Mouse (Mus musculus): Measurements from ENCODE around the gene Tbx2. TPM values are rescaled to one million over a fixed set of nuclear protein-coding genes. Genes with fewer than 3 reads are reported as not detected.

The Tbx2 gene
- polyA plus RNA-seq, 1 experiment: 3.0 TPM

GRCm38 (mm10) chr11:85831656-85832230 is 608 bp upstream of the Tbx2 start:
- H3K27ac ChIP-seq (ENCODE audit: insufficient read depth, low read length): no peak overlapping the region
- H3K4me1 ChIP-seq (ENCODE audit: control insufficient read depth, insufficient read depth, low read length): peaks cover 3% of the 10 kb centered on the region; the same call in 1 of the 2 replicates
- peak overlapping the region; percentile 44 for H3K4me3 ChIP-seq (ENCODE audit: insufficient read depth, low read length)
- no peak for TF ChIP-seq POLR2A (IDR thresholded peaks at IDR 0.05; ENCODE audit: low read depth, low read length)
- TF ChIP-seq CTCF (IDR thresholded peaks at IDR 0.05; ENCODE audit: borderline replicate concordance, insufficient read depth, low read length): no peak

GRCm38 (mm10) chr11:85833081-85833521 is 750 bp downstream of the Tbx2 start:
- H3K27ac ChIP-seq (ENCODE audit: insufficient read depth, low read length): no peak overlapping the region
- H3K4me3 ChIP-seq (ENCODE audit: insufficient read depth, low read length): peak overlapping the region; percentile 58
- peaks cover 3% of the 10 kb centered on the region; the same call in 1 of the 2 replicates for H3K4me1 ChIP-seq (ENCODE audit: control insufficient read depth, insufficient read depth, low read length)
- TF ChIP-seq CTCF (IDR thresholded peaks at IDR 0.05; ENCODE audit: borderline replicate concordance, insufficient read depth, low read length): no peak

- Histone ChIP-seq H3K4me1 (ENCODE audit: control insufficient read depth, insufficient read depth, low read length) (peaks cover 3% of the 10 kb centered on the region; the same call in 1 of the 2 replicates), H3K4me3 (ENCODE audit: insufficient read depth, low read length) (peak overlapping the region; percentile 58), H3K27ac (ENCODE audit: insufficient read depth, low read length) (no peak overlapping the region)
- no peak for TF ChIP-seq CTCF (IDR thresholded peaks at IDR 0.05; ENCODE audit: borderline replicate concordance, insufficient read depth, low read length)
- TF ChIP-seq POLR2A (IDR thresholded peaks at IDR 0.05; ENCODE audit: low read depth, low read length): no peak
These were observed 1.5 kb downstream of the Tbx2 start for GRCm38 (mm10) chr11:85833761-85834385.

- no peak for TF ChIP-seq POLR2A (IDR thresholded peaks at IDR 0.05; ENCODE audit: low read depth, low read length)
- no peak for TF ChIP-seq CTCF (IDR thresholded peaks at IDR 0.05; ENCODE audit: borderline replicate concordance, insufficient read depth, low read length)
- H3K27ac ChIP-seq (ENCODE audit: insufficient read depth, low read length): no peak overlapping the region
- H3K4me3 ChIP-seq (ENCODE audit: insufficient read depth, low read length): peak overlapping the region; percentile 58
- peaks cover 3% of the 10 kb centered on the region; the same call in 1 of the 2 replicates for H3K4me1 ChIP-seq (ENCODE audit: control insufficient read depth, insufficient read depth, low read length)
These were observed 2.1 kb downstream of the Tbx2 start for GRCm38 (mm10) chr11:85834386-85834931.

- Histone ChIP-seq H3K27ac (ENCODE audit: insufficient read depth, low read length) (no peak overlapping the region), H3K4me3 (ENCODE audit: insufficient read depth, low read length) (peak overlapping the region; percentile 58), H3K4me1 (ENCODE audit: control insufficient read depth, insufficient read depth, low read length) (peaks cover 3% of the 10 kb centered on the region; the same call in 1 of the 2 replicates)
- TF ChIP-seq CTCF (IDR thresholded peaks at IDR 0.05; ENCODE audit: borderline replicate concordance, insufficient read depth, low read length): no peak
These were observed 2.8 kb downstream of the Tbx2 start for GRCm38 (mm10) chr11:85835001-85835752.

GRCm38 (mm10) chr11:85835753-85836522 is 3.6 kb downstream of the Tbx2 start:
- H3K4me1 ChIP-seq (ENCODE audit: control insufficient read depth, insufficient read depth, low read length): no peaks in the 10 kb centered on the region; the same call in 1 of the 2 replicates
- H3K4me3 ChIP-seq (ENCODE audit: insufficient read depth, low read length): peak overlapping the region; percentile 58
- no peak overlapping the region for H3K27ac ChIP-seq (ENCODE audit: insufficient read depth, low read length)
- TF ChIP-seq CTCF (IDR thresholded peaks at IDR 0.05; ENCODE audit: borderline replicate concordance, insufficient read depth, low read length): no peak
- no peak for TF ChIP-seq POLR2A (IDR thresholded peaks at IDR 0.05; ENCODE audit: low read depth, low read length)

- Histone ChIP-seq H3K4me3 (ENCODE audit: insufficient read depth, low read length) (peak overlapping the region; percentile 58), H3K27ac (ENCODE audit: insufficient read depth, low read length) (no peak overlapping the region), H3K4me1 (ENCODE audit: control insufficient read depth, insufficient read depth, low read length) (no peaks in the 10 kb centered on the region; the same call in 1 of the 2 replicates)
- no peak for TF ChIP-seq POLR2A (IDR thresholded peaks at IDR 0.05; ENCODE audit: low read depth, low read length)
- no peak for TF ChIP-seq CTCF (IDR thresholded peaks at IDR 0.05; ENCODE audit: borderline replicate concordance, insufficient read depth, low read length)
These were observed 4.4 kb downstream of the Tbx2 start for GRCm38 (mm10) chr11:85836523-85837290.

GRCm38 (mm10) chr11:85837291-85837647 is 4.9 kb downstream of the Tbx2 start:
- Histone ChIP-seq H3K4me1 (ENCODE audit: control insufficient read depth, insufficient read depth, low read length) (no peaks in the 10 kb centered on the region; the same call in 1 of the 2 replicates), H3K27ac (ENCODE audit: insufficient read depth, low read length) (no peak overlapping the region), H3K4me3 (ENCODE audit: insufficient read depth, low read length) (peak overlapping the region; percentile 58)
- TF ChIP-seq CTCF (IDR thresholded peaks at IDR 0.05; ENCODE audit: borderline replicate concordance, insufficient read depth, low read length) (no peak), POLR2A (IDR thresholded peaks at IDR 0.05; ENCODE audit: low read depth, low read length) (no peak)

Measured in embryonic fibroblast, embryonic 13.5 days (primary cell).